Mouse (Mus musculus) ES-Bruce4 (cell line): Measurements from ENCODE around the gene Tfrc.

ENCODE experiments used
- CTCF ChIP-seq: IDR thresholded peaks from one replicate; pipeline ENCODE4 v1.8.1; 2011; ENCODE audit warnings: low read depth, low read length
- EP300 ChIP-seq: IDR thresholded peaks from 2 replicates; pipeline ENCODE4 v1.6.1; 2011; ENCODE audit warnings: low read depth, low read length; ENCODE audit not compliant: insufficient read depth
- POLR2A ChIP-seq: IDR thresholded peaks from one replicate; pipeline ENCODE4 v1.8.1; 2011; ENCODE audit warnings: low read length; ENCODE audit not compliant: insufficient read depth

- TF ChIP-seq POLR2A (no peak), CTCF (no peak), EP300 (no peak)
These were observed 31.4 kb downstream of the Tfrc start for GRCm38 (mm10) chr16:32640096-32640495.
